Mouse (Mus musculus): ENCODE data around the gene Cdk7.
A peak's percentile ranks its signal among the peaks of the same experiment; 100 is the strongest.
"Not testable (repeated sequence)": the region's sequence is repeated elsewhere in the genome, so short reads cannot be mapped to it uniquely, and the experiment has no call there.

Cdk7 gene

DNA sequence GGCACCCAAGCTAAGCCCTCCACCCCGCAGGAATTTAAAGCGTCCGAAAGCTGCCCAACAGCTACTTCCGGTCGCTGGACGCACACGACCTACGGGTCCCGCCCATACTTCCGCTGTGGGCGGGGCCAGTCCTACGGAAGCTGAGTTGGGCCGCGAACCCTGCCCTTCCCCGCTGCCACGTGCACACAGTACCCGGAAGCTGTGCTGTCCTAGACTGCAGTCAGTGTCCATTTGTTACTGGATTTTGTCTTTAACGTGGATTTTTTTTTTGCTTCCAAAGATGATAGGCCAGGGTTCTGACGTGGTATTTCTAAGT, at the start of gene Cdk7:
Gene Cdk7 (minus strand): TSS at position 79 of the 316 bp plus-strand sequence.
- peak; percentile 70 for DNase-seq (ENCODE audit: low spot score)

DNA sequence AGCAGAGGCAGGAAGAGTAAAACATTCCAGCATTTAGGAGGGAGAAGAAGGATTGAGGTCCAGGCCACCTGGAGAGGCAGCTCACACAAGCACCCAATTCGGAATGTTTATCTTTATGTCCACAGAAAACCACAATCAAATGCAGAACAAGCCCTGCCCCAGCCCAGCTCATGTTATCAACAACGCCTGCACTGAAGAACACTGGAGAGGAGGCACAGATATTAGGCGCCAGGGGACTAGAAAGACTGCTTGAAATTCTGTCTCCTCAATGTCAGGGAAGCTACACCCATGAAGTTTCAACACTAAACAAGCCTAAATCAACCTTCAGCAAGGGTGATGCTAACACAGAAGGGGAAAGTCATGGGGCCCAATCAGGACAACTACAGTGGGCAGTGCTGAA, 46.8 kb upstream of the Cdk7 start:
- no peak for DNase-seq (ENCODE audit: low spot score)

DNA sequence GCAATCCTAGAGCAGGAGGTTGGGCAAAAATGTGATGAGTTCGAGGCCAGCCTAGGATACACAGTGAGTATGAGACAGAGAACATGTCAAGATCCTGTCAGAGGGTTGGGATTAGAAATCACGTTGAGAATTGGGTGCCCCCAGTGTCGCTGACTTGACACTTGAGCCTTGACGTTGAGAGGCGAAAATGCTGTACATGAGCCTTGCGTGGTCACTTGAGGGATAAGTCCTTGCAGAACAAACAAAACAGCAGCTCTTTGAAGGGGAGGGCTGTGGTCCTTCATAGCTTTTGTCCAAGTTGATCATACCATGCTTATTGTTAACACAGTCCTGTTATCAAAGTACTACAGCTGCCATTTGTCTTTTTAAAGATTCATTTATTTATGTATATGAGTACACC, 46.0 kb upstream of the Cdk7 start:
- DNase-seq (ENCODE audit: low spot score): no peak

DNA sequence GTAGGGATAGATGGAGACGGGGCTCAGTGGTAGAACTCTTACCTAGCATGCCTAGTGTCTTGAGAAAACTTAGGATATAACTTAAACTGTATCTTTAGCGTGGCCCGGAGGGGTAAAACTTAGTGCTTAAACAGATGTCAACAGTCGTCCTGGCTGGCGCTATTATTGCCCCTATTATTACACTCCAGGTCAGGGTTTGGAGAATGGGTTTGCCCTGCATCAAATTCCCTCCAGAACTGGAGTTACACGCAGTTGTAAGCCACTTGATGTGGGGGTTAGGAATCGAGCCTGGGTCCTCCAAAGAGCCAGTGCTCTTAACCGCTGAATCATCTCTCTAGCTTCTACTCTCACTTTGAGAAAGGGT, 45.3 kb upstream of the Cdk7 start:
- no peak for DNase-seq (ENCODE audit: low spot score)

DNA sequence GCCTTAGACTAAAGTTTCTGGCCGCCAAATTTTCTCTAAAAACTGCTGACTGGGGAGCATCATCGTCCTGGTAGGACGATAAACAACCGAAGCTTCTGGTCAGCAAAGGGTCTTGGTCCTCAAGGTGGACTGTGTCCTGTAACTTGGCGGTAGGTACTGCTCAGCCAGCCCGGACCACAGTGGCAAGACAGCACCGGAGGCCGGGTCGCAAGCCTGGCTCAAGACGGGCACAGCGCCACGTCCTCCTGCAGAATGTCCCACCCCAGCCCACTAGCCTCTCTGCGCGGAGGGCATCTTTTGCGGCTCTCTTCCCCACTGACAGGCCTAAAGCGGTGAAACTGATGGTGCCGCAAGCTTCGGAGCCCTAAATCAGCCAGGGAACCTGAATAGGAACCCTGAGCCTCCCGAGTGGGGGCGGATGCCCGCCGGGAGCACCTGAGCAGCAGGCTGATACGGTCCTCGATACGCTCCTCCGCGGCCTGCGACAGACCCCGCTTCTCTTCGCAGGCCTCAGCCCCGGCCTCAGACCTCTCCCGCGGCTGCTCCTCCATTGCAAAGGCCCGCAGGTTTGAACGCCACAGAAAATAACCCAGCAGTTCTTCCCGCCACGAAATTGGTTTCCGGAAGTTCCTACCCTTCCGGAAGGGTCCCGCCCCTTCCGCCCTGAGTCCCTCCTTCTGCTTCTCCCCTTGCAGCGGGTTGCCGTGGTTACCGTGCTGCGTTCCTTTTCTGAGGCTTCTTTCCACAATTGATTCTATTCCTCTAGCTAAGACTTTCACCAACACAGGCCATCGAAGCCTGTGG, 44.7 kb upstream of the Cdk7 start, which contains the start of gene Cenph:
Gene Cenph (minus strand): TSS at position 648 of the 804 bp plus-strand sequence.
- peak; percentile 29 for DNase-seq (ENCODE audit: low spot score)

DNA sequence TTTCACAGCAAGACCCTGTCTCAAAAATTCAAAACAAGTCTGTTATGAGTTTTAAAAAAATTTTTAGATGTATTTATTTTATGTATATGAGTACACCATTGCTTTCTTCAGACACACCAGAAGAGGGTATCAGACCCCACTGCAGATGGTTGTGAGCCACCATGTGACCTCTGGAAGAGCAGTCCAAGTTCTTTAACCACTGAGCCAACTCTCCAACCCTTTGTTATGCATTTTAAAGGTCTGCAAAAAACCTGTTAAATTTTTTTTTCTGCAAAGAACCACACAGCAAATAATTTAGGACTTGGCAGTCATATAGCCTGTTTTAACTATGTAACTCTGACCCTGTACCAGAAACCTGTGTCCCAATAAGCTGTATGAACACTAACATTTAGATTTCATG, 44.0 kb upstream of the Cdk7 start:
- no peak for DNase-seq (ENCODE audit: low spot score)

DNA sequence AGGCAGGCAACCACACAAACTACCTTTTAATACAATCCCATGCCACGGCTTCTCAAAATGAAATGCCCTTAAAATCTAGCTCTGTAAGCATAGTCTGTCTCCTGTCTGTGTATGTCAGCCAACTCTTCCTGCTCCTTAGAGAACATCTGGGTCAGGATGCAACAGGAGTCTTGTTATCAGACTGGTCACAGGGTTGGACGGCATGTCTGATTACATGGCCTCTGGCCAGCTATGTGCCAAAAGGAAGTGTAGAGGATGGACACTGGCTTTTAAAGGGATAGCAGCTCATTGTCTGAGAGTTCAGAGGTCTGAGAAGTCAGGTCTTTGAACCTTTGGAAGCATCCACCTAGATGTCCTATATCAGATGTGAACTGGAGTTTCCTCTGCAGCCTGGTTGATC, 24.6 kb upstream of the Cdk7 start:
- DNase-seq (ENCODE audit: low spot score): no peak

DNA sequence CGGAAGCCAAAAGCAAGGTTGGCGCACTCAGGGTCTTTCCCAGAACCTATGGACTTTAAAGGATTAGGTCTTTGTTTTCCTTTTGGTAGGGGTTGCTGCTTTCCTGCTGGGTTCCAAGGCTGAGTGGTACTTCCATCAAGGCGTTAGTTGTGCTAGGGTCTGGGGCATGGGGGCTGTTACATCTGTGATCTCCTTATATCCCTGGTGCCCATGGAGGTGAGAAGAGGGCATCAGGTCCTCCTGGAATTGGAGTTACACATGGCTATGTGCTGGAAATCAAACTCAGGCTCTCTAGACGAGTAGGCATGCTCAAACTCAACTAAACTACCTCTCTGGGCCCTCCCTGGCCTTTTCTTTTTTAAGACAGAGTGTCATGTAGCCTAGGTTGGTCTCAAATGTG, 23.4 kb upstream of the Cdk7 start:
- no peak for DNase-seq (ENCODE audit: low spot score)

DNA sequence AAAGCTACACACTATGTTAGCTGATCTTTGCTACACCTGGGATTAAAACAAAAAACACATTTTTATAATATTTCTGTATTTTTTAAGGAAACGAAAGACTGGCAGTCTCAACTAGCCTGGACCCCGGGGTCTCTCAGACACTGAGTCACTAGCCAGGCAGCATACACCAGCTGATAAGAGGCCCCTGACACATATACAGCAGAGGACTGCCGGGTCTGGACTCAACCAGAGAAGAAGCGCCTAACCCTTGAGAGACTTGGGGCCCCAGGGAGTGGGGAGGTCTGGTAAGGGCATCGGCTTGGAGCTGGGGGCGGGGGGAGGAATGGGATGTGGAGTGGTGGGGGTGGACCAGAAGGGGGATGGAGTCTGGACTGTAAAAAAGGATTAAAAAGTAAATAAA, 22.3 kb upstream of the Cdk7 start:
- DNase-seq (ENCODE audit: low spot score): no peak

DNA sequence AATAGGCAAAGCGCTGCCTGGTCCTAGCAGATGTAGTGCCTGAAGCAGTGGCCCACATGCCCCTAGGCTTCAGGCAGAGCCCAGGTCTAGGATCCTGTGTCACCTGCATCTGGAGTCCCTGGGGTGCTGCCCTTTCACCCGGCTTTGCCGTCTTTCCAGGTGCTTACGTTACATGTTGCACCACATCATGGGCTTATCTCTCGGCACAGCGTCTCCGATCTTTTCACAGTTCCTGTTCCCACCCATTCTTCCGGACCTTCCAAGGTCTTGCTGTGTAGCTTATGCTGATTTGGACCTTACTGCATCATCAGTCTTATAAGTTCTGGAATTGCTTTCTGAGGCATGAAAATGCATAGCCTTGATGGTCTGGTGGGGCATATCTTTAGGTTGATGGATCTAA, 21.8 kb upstream of the Cdk7 start:
- DNase-seq (ENCODE audit: low spot score): no peak

DNA sequence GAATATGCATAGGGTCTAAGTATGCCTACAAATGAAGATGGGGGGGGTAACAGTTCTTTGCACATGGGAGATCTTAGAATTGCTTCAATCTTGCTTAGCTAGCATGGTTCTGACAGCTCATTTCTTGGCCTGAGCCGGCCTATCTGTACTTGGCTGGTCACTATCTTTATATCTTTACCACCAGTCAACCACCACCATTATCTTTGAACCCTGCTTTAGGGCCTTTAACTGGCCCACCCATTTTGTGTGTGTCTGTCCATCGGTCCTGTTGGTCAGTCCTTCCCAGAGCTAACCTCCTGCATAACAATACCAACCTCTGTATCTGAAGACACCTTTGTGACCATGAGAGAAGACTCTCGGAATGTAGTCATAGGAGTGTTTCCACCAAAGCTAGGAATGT, 20.7 kb upstream of the Cdk7 start:
- DNase-seq (ENCODE audit: low spot score): no peak

DNA sequence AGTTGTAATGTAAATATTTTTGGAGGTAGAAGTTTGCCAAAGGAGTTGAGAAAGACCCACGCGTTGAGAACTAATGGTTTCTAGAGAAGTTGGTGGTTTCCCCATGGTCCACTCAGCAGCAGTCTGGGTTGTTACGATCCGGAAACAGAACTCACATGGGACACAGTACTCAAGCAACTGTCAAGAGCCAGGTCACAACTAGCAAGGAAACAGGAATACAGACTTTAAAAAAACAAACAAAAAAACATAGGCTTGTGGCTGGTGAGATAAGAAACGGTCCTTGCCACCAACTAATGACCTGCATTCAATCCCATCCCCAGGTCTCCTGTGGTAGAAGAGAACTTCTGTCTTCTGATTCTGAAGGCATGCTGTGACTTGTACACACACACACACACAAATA, 20.1 kb upstream of the Cdk7 start:
- no peak for DNase-seq (ENCODE audit: low spot score)

DNA sequence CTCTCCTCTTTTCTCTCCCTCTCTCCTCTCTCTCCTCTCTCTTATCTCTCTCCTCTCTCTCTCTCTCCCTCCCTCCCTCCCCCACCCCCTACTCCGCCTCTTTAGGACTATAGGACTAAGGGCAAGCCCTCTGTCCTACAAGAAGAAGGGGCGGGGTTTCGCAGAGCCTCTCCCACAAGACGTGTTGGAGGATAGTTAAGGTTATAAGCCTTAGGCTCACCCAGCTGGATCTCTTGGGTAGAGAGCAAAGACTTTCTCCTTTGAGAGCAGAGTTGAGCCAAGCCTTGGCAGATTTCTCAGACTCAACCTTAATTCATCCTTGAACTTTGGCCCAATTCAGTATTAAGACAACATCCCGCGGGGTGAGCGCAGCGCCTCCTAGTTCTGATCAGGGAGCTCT, 17.9 kb upstream of the Cdk7 start:
- no peak for DNase-seq (ENCODE audit: low spot score)

DNA sequence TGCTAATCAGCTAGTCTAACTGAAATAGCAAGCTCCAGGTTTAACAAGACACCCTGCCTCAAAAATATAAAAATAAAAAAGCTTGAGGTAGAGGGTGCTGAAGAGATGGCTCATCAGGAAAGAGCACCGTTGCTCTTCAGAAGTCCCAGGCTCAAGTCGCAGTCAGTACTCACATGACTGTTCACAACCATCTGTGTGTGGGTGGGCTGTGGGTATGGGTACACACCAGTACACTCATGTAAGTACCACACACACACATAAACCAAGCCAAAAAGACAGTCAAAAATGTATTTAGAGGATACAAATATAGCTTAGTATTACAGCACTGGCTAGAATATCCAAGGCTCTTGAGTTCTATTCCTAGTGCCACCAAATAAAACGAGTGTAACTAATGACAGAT, 15.4 kb upstream of the Cdk7 start:
- no peak for DNase-seq (ENCODE audit: low spot score)

DNA sequence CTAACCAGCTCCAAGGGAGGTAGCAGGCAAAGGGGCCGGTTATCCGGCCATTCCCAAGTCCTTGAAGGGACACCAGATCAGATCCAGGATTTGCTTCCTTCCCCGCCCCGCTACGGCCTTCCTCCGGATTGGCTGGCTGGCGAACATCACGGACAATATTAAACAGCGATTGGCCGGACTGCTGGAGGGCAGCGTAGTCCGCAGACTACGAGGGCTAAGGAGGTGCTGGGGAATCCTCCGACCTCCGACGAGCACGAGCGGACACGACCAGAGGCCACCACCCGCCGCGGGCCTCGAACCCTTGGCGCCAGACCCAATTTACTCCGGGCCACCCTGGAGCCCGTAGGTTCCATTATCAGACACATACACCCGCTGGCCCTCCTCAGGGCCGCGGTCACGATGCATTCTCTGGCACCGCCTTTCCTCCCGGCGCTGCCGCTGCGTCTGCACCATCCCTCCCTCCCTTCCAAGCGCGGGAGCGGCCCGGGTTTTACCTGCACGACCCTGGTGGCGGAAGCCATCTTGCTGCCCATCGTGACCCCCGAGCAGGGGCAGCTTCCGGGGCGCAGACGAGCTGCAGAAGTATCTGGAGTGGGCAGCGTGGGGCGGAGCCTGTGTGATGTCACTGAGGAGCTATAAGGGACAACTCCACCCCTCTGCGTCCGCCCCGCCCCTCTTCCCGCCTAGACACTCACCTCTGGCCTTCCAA, 13.5 kb upstream of the Cdk7 start, which contains the start of gene Mrps36:
Gene Mrps36 (minus strand): TSS at position 624 of the 709 bp plus-strand sequence.
- peak; percentile 61 for DNase-seq (ENCODE audit: low spot score)

DNA sequence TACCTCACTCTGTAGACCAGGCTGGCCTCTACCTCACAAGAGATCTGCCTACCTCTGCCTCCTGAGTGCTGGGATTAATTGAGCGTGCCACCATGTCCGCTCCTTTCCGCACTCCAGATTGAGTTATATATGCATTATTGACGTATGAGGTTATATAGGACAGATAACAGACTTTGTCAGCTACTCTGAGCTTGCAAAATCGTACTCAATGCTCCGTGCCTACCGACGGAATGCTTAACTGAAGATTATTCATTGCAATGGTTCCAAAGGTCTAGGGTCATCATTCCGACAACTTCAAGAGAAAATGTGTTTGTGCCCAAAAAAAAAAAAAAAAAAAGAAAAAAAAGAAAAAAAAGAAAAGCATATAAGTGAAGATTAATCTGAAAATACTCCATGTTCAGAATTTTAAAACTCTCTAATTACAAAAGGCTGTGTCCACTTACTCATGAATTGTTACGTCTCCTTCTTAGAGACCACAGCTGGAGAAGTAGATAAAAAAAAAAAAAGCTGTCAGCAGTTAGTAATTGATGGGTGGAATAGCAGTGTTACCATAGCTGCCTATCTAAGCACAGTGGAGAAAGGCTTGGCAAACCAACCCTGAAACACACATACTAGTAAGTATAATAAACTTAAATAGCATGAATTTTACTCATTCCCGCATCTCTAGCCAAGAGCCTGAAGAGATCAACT, 12.8 kb upstream of the Cdk7 start:
- no peak for DNase-seq (ENCODE audit: low spot score)

DNA sequence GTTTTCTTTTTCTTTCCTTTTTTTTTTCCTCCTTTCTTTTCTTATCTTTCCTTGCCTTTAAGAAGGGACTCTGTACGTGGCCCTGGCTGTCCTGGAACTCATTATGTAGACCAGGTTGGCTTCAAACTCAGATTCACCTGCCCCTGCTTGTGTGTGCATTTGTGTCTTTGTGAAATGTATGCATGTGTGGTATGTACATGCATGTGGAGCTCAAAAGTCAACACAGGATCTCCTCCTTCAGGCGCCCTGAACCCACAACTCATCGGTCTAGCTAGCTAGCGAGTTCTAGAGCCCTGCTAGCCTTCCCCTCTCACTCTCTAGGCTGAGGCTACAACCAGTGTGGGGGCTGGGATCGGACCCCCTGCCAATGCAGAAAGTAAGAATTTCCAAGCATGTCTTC, 12.1 kb upstream of the Cdk7 start:
- no peak for DNase-seq (ENCODE audit: low spot score)

DNA sequence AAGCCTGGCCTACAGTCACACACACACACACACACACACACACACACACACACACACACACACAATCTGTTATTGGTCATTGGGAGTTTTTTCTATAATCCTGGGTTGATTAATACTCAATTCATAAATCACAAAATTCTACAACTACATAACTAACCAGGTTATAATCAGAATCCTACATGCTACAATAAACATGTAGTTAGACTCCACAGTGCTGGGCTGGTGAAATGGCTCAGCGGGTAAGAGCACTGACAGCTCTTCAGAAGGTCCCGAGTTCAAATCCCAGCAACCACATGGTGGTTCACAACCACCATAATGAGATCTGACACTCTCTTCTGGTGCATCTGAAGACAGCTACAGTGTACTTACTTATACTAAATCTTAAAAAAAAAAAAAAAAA, 2.0 kb upstream of the Cdk7 start:
- DNase-seq (ENCODE audit: low spot score): no peak

DNA sequence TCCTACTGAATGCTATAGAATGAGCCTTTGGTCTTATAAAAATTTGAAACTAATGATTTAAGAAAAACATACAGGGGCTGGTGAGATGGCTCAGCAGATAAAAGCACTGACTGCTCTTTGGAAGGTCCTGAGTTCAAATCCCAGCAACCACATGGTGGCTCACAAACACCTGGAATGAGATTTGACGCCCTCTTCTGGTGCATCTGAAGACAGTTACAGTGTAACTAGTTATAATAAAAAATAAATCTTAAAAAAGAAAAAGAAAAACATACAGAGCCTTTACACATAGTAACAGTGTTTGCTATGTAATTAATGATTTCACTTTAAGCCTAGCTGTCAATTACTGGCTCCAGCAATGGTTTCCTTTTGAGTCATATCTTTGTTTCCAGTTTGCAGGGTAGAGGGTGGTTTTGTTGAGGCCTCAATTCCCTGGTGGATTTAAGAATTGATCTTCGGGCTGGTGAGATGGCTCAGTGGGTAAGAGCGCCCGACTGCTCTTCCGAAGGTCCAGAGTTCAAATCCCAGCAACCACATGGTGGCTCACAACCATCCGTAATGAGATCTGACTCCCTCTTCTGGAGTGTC, 815 bp upstream of the Cdk7 start:
- DNase-seq (ENCODE audit: low spot score): not testable (repeated sequence)

DNA sequence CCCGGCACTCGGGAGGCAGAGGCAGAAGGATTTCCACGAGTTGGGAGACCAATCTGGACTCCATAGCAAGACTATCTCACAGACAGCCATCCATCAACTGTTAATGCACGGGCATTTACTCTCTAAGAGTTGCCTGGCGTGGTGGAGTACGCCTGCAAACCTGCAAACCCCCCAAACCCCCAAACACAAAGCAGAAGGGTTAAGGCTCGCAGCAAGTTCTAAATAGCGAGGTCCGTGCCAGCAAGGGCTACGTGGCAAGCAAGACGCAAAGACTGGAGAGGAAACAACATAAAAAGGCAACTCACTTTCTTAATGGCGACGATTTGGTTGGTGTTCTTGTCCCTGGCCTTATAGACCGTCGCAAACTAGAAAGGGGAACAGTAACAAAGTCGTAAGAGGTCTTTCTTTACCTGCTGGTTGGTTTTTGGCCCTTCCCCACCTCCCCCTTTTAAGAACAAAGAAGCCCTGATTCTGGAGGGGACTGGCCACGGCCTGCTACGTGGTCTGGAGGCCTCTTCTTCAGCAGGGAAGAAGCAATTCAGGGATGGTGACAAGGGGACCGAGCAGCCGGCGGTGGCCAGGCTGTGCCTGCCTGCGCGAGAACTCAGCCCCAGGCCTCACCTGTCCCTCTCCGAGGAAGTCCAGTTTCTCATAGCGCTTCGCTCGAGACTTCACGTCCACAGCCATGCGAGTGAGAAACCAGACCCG, 432 bp downstream of the Cdk7 start:
- no peak for DNase-seq (ENCODE audit: low spot score)

DNA sequence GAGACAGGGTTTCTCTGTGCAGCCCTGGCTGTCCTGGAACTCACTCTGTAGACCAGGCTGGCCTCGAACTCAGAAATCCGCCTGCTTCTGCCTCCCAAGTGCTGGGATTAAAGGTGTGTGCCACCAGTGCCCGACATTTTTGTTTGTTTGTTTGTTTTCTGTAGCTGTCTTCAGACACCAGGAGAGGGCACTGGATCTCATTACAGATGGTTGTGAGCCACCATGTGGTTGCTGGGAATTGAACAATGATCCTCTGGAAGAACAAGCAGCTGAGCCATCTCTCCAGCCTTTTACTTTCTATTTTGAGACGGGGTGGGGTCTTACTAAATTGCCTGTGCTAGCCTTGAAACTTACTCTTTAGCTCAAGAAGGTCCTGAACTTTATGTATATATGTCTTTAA, 2.2 kb downstream of the Cdk7 start:
- DNase-seq (ENCODE audit: low spot score): not testable (repeated sequence)

DNA sequence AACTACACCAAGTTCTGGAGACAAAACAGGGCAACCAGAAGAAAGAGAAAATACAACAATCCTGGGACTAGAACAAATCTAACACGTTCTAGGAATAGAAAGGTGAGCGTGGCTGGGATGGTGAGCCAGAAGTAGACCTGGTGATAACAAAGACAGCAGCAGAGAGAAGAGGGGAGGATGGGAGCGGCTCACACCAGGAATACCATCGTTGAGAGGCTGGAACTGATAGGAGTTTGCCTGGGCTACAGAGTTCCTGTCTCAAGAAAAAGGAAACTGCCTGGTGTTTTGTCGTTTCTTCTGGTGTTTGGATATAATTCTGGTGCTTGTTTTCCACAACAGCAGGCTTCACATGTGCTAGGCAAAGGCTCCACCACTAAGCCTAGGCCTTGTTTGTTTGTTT, 2.7 kb downstream of the Cdk7 start:
- no peak for DNase-seq (ENCODE audit: low spot score)
